Mouse (Mus musculus) limb, embryonic 13.5 days (tissue): ENCODE measurements around the gene Eif2b3. TPM values are rescaled to one million over a fixed set of nuclear protein-coding genes. Genes with fewer than 3 reads are reported as not detected.

Experiments used
- ATAC-seq: fragments of 200-750 bp; cut with Nextera tagmentation; 2 replicates; pipeline ENCODE4 v1.8.0; 2017; ENCODE audit warnings: low read depth, moderate number of reproducible peaks, moderate TSS enrichment; ENCODE audit not compliant: low FRiP score
- H3K27ac ChIP-seq: fragments of 300-500 bp; sonication (generic); 2 replicates; pipeline ENCODE4 v1.5.1; 2015; ENCODE audit warnings: inconsistent platforms, mild to moderate bottlenecking, moderate library complexity
- H3K27me3 ChIP-seq: fragments of 300-500 bp; sonication (generic); 2 replicates; pipeline ENCODE4 v1.6.1; 2015; ENCODE audit warnings: mild to moderate bottlenecking, inconsistent platforms
- H3K36me3 ChIP-seq: fragments of 300-500 bp; sonication (generic); 2 replicates; pipeline ENCODE4 v1.6.1; 2015; ENCODE audit warnings: inconsistent platforms, mild to moderate bottlenecking, moderate library complexity
- H3K4me1 ChIP-seq: fragments of 300-500 bp; sonication (generic); 2 replicates; pipeline ENCODE4 v1.6.1; 2015; ENCODE audit warnings: inconsistent platforms
- H3K4me2 ChIP-seq: fragments of 300-500 bp; sonication (generic); replicated peaks from 2 replicates; pipeline ENCODE4 v1.6.1; 2015; ENCODE audit warnings: inconsistent platforms, mild to moderate bottlenecking, moderate library complexity
- H3K4me3 ChIP-seq: fragments of 300-500 bp; sonication (generic); 2 replicates; pipeline ENCODE4 v1.5.1; 2015; ENCODE audit warnings: moderate library complexity, mild to moderate bottlenecking, inconsistent platforms
- H3K9ac ChIP-seq: fragments of 300-500 bp; sonication (generic); 2 replicates; pipeline ENCODE4 v1.6.1; 2015; ENCODE audit warnings: mild to moderate bottlenecking, inconsistent platforms
- H3K9me3 ChIP-seq: fragments of 300-500 bp; sonication (generic); 2 replicates; pipeline ENCODE4 v1.6.1; 2016; ENCODE audit warnings: inconsistent platforms
- WGBS: fragments of 180-500 bp; shearing (Covaris S2); methylation state at CpG from one replicate; pipeline ENCODE4 v1.1.7; 2015; 5-methylcytosine and 5-hydroxymethylcytosine counted together
- polyA plus RNA-seq: library from polyadenylated mRNA; unstranded; fragments of >200 nt; fragmentation: Nextera tagmentation; extraction: Ambion mirVana; gene quantifications from 2 replicates; pipeline ENCODE4 v1.2.1, GENCODE M21; 2015

The Eif2b3 gene
- polyA plus RNA-seq, 1 experiment from 2014 or later, result 47.0 TPM

GRCm38 (mm10) chr4:117120445-117121414 is 101.5 kb downstream of the Eif2b3 start:
- peak; percentile 94 for ATAC-seq

GRCm38 (mm10) chr4:117122209-117122608 is 103.0 kb downstream of the Eif2b3 start:
- 81% methylated on average over 4 of the region's 4 CpGs for WGBS
- H3K9ac ChIP-seq, result no peak overlapping the region
- no peak for ATAC-seq
- no peak overlapping the region for H3K27ac ChIP-seq
- H3K4me2 ChIP-seq, result no peak overlapping the region
- H3K4me3 ChIP-seq, result no peak overlapping the region
- H3K27me3 ChIP-seq, result no peaks in the 10 kb centered on the region
- no peaks in the 10 kb centered on the region for H3K36me3 ChIP-seq
- no peaks in the 10 kb centered on the region for H3K9me3 ChIP-seq
- peaks cover 28% of the 10 kb centered on the region for H3K4me1 ChIP-seq

More at GRCm38 (mm10) chr4:117120445-117121414, 101.5 kb downstream of the Eif2b3 start:
- Histone ChIP-seq H3K4me1 (peaks cover 21% of the 10 kb centered on the region), H3K36me3 (no peaks in the 10 kb centered on the region), H3K9ac (peak overlapping the region; percentile 73), H3K9me3 (no peaks in the 10 kb centered on the region), H3K4me3 (peak overlapping the region; percentile 58), H3K27me3 (no peaks in the 10 kb centered on the region), H3K27ac (peak overlapping the region; percentile 80), H3K4me2 (peak overlapping the region; percentile 100)
- WGBS, result under 1% methylated on average over 69 of the region's 69 CpGs

- H3K27ac ChIP-seq, result no peak overlapping the region
- peaks cover 28% of the 10 kb centered on the region for H3K4me1 ChIP-seq
- H3K9me3 ChIP-seq, result no peaks in the 10 kb centered on the region
- no peak overlapping the region for H3K4me3 ChIP-seq
- WGBS, result 85% methylated on average over 7 of the region's 9 CpGs
- no peaks in the 10 kb centered on the region for H3K27me3 ChIP-seq
- ATAC-seq, result no peak
- no peak overlapping the region for H3K4me2 ChIP-seq
- H3K9ac ChIP-seq, result no peak overlapping the region
- H3K36me3 ChIP-seq, result peaks cover 8% of the 10 kb centered on the region
Measured at GRCm38 (mm10) chr4:117123546-117124217, 104.5 kb downstream of the Eif2b3 start.

- H3K4me2 ChIP-seq, result no peak overlapping the region
- no peaks in the 10 kb centered on the region for H3K9me3 ChIP-seq
- H3K4me3 ChIP-seq, result no peak overlapping the region
- no peak for ATAC-seq
- WGBS, result 81% methylated on average over 3 of the region's 3 CpGs
- H3K27me3 ChIP-seq, result no peaks in the 10 kb centered on the region
- no peak overlapping the region for H3K27ac ChIP-seq
- no peak overlapping the region for H3K9ac ChIP-seq
- peaks cover 28% of the 10 kb centered on the region for H3K4me1 ChIP-seq
- H3K36me3 ChIP-seq, result peaks cover 13% of the 10 kb centered on the region
Measured at GRCm38 (mm10) chr4:117124218-117124517, 105.0 kb downstream of the Eif2b3 start.

- Histone ChIP-seq H3K9ac (peak overlapping the region; percentile 58), H3K27me3 (no peaks in the 10 kb centered on the region), H3K36me3 (peaks cover 15% of the 10 kb centered on the region), H3K4me1 (peaks cover 26% of the 10 kb centered on the region), H3K9me3 (no peaks in the 10 kb centered on the region), H3K4me3 (0 out of 2 replicates have a peak overlapping the region, but pooled peaks have one; percentile 1), H3K4me2 (peak overlapping the region; percentile 41), H3K27ac (peak overlapping the region; percentile 87)
- no peak for ATAC-seq
- 66% methylated on average over 14 of the region's 14 CpGs for WGBS
Measured at GRCm38 (mm10) chr4:117124518-117125347, 105.5 kb downstream of the Eif2b3 start.

- H3K36me3 ChIP-seq, result peaks cover 15% of the 10 kb centered on the region
- peak within 1 kb of the TSS; percentile 87 for H3K27ac ChIP-seq
- peak; percentile 60 for ATAC-seq
- WGBS, result 25% methylated on average over 8 of the region's 8 CpGs
- 0 out of 2 replicates have a peak within 1 kb of the TSS, but pooled peaks have one; percentile 1 for H3K4me3 ChIP-seq
- no peaks in the 10 kb centered on the region for H3K27me3 ChIP-seq
- H3K4me1 ChIP-seq, result peaks cover 25% of the 10 kb centered on the region
- peak within 1 kb of the TSS; percentile 58 for H3K9ac ChIP-seq
- peak within 1 kb of the TSS; percentile 41 for H3K4me2 ChIP-seq
- H3K9me3 ChIP-seq, result no peaks in the 10 kb centered on the region
Measured at GRCm38 (mm10) chr4:117125348-117125909, 106.2 kb downstream of the Eif2b3 start, which contains the start of gene Btbd19. Gene Btbd19, minus strand, starts transcription at chr4:117125725.

- 39% methylated on average over 15 of the region's 15 CpGs for WGBS
- Histone ChIP-seq H3K9ac (peak overlapping the region; percentile 58), H3K27ac (peak overlapping the region; percentile 87), H3K9me3 (no peaks in the 10 kb centered on the region), H3K4me2 (peak overlapping the region; percentile 41), H3K4me1 (peaks cover 25% of the 10 kb centered on the region), H3K4me3 (no peak overlapping the region), H3K27me3 (no peaks in the 10 kb centered on the region), H3K36me3 (peaks cover 15% of the 10 kb centered on the region)
- ATAC-seq, result peak; percentile 36; the same call in 1 of the 2 replicates
Measured at GRCm38 (mm10) chr4:117125910-117126674, 106.9 kb downstream of the Eif2b3 start.

- H3K4me2 ChIP-seq, result peak within 1 kb of the TSS; percentile 41
- H3K27ac ChIP-seq, result peak within 1 kb of the TSS; percentile 87
- H3K27me3 ChIP-seq, result peaks cover 6% of the 10 kb centered on the region
- peaks cover 18% of the 10 kb centered on the region for H3K36me3 ChIP-seq
- 80% methylated on average over 9 of the region's 9 CpGs for WGBS
- H3K9ac ChIP-seq, result peak within 1 kb of the TSS; percentile 58
- H3K4me3 ChIP-seq, result 0 out of 2 replicates have a peak within 1 kb of the TSS, but pooled peaks have one; percentile 1
- H3K9me3 ChIP-seq, result no peaks in the 10 kb centered on the region
- H3K4me1 ChIP-seq, result peaks cover 23% of the 10 kb centered on the region
- ATAC-seq, result no peak
Measured at GRCm38 (mm10) chr4:117126675-117127290, 107.6 kb downstream of the Eif2b3 start, which contains the start of gene Tctex1d4. Gene Tctex1d4, plus strand, starts transcription at chr4:117126794.

GRCm38 (mm10) chr4:117127991-117128686 is 108.9 kb downstream of the Eif2b3 start:
- peaks cover 36% of the 10 kb centered on the region for H3K4me1 ChIP-seq
- WGBS, result 86% methylated on average over 33 of the region's 33 CpGs
- peaks cover 18% of the 10 kb centered on the region for H3K36me3 ChIP-seq
- no peaks in the 10 kb centered on the region for H3K9me3 ChIP-seq
- no peak overlapping the region for H3K9ac ChIP-seq
- no peak overlapping the region for H3K4me3 ChIP-seq
- no peak overlapping the region for H3K4me2 ChIP-seq
- H3K27ac ChIP-seq, result no peak overlapping the region
- ATAC-seq, result no peak
- H3K27me3 ChIP-seq, result peaks cover 20% of the 10 kb centered on the region

GRCm38 (mm10) chr4:117130790-117131189 is 111.6 kb downstream of the Eif2b3 start:
- H3K4me1 ChIP-seq, result peaks cover 27% of the 10 kb centered on the region
- no peak for ATAC-seq
- H3K27ac ChIP-seq, result no peak overlapping the region
- H3K4me3 ChIP-seq, result no peak overlapping the region
- H3K9me3 ChIP-seq, result no peaks in the 10 kb centered on the region
- H3K27me3 ChIP-seq, result peaks cover 22% of the 10 kb centered on the region
- 65% methylated on average over 6 of the region's 6 CpGs for WGBS
- no peak overlapping the region for H3K9ac ChIP-seq
- H3K36me3 ChIP-seq, result peaks cover 18% of the 10 kb centered on the region
- no peak overlapping the region for H3K4me2 ChIP-seq
